In genomic region chr7:61644893-61645545, GRCm38 (mm10) we compare ENCODE assay signal across 13 mouse cellular contexts.
DNase-seq lines count a peak whose midpoint lies in the region.
"Had no signal": no experiment of that assay in that cellular context is flagged by ENCODE, and none has a peak within 500 bp of the region (broad histone marks: within the 10 kb centered on the region; RNA-seq: fewer than 3 reads in every experiment).

No protein-coding gene starts in this region.

- DNase-seq in frontal cortex, postnatal 10 days (ENCODE audit: low spot score in 2 of 2), result peak; percentile 3 to 6
- no peak for DNase-seq in frontal cortex, postnatal 14 days (ENCODE audit: low spot score in 2 of 2)
- peak; percentile 0 for DNase-seq in retina, postnatal 1 day
- DNase-seq in retina, embryonic 14.5 days (ENCODE audit: low spot score), result no peak
- DNase-seq in layer of hippocampus, adult 11-12 months (ENCODE audit: low spot score), result peak; percentile 47
- peak; percentile 7 to 47 for DNase-seq in layer of hippocampus, postnatal 14 days (ENCODE audit: low spot score in 2 of 2)
- no peak for DNase-seq in urinary bladder, postnatal 36 days (ENCODE audit: low spot score in 2 of 2)
- DNase-seq in lung, postnatal 4 days, result no peak
- DNase-seq: adrenal gland, postnatal 36 days; cerebellum, adult 8-10 months; gastrocnemius, postnatal 25 days; kidney, adult 18-20 months; thymus, postnatal 14 days had no signal

Comparison
In these comparisons a context has a peak if more than half of its experiments do, and no peak if none do; other contexts are left out.
1. DNase-seq: peak in frontal cortex, postnatal 10 days (2 of 2), retina, postnatal 1 day (single experiment), layer of hippocampus, adult 11-12 months (single experiment) and layer of hippocampus, postnatal 14 days (2 of 2); none in frontal cortex, postnatal 14 days (0 of 2), retina, embryonic 14.5 days (single experiment), urinary bladder, postnatal 36 days (0 of 2) and lung, postnatal 4 days (0 of 2).